Mouse (Mus musculus) intestine, postnatal 0 days (tissue): ENCODE measurements around the gene Gm49321. TPM values are rescaled to one million over a fixed set of nuclear protein-coding genes. Genes with fewer than 3 reads are reported as not detected.

Source experiments
- ATAC-seq: fragments of 200-750 bp; cut with Nextera tagmentation; 2 replicates; pipeline ENCODE4 v1.8.0; 2017; ENCODE audit warnings: mild to moderate bottlenecking, moderate TSS enrichment, moderate library complexity
- H3K27ac ChIP-seq: fragments of 300-500 bp; sonication (generic); 2 replicates; pipeline ENCODE4 v1.5.1; 2014; ENCODE audit warnings: mild to moderate bottlenecking, low read depth, low read length, moderate library complexity
- H3K27me3 ChIP-seq: fragments of 300-500 bp; sonication (generic); replicated peaks from 2 replicates; pipeline ENCODE4 v1.6.1; 2014; ENCODE audit warnings: low read length, mixed read lengths; ENCODE audit not compliant: control insufficient read depth, insufficient read depth
- H3K36me3 ChIP-seq: fragments of 300-500 bp; sonication (generic); 2 replicates; pipeline ENCODE4 v1.6.1; 2014; ENCODE audit warnings: mild to moderate bottlenecking, moderate library complexity; ENCODE audit not compliant: control insufficient read depth, insufficient read depth
- H3K4me1 ChIP-seq: fragments of 300-500 bp; sonication (generic); replicated peaks from 2 replicates; pipeline ENCODE4 v1.6.1; 2014; ENCODE audit warnings: antibody characterized with exemption, low read length, mixed read lengths; ENCODE audit not compliant: control insufficient read depth, insufficient read depth
- H3K4me2 ChIP-seq: fragments of 300-500 bp; sonication (generic); replicated peaks from 2 replicates; pipeline ENCODE4 v1.6.1; 2014; ENCODE audit warnings: low read depth, mild to moderate bottlenecking, moderate library complexity
- H3K4me3 ChIP-seq: fragments of 300-500 bp; sonication (generic); 2 replicates; pipeline ENCODE4 v1.5.1; 2014; ENCODE audit warnings: low read depth, low read length
- H3K9ac ChIP-seq: fragments of 300-500 bp; sonication (generic); 2 replicates; pipeline ENCODE4 v1.6.1; 2014; ENCODE audit warnings: mild to moderate bottlenecking, low read depth, low read length
- H3K9me3 ChIP-seq: fragments of 300-500 bp; sonication (generic); 2 replicates; pipeline ENCODE4 v1.6.1; 2016; ENCODE audit warnings: mixed run types; ENCODE audit not compliant: control insufficient read depth
- CTCF ChIP-seq: sonication (generic); IDR thresholded peaks from 2 replicates; pipeline ENCODE4 v1.5.1; 2016; ENCODE audit warnings: low read depth, mild to moderate bottlenecking, control low read depth, antibody characterized with exemption, moderate library complexity
- WGBS: fragments of 180-500 bp; shearing (Covaris S2); extraction: QIAGEN DNeasy Blood & Tissue Kit; methylation state at CpG from one replicate; pipeline ENCODE4 v1.1.7; 2014; 5-methylcytosine and 5-hydroxymethylcytosine counted together
- polyA plus RNA-seq: library from polyadenylated mRNA; unstranded; fragments of >200 nt; fragmentation: Nextera tagmentation; extraction: Ambion mirVana; gene quantifications from 2 replicates; pipeline ENCODE4 v1.2.1, GENCODE M21; 2015

Gm49321 gene
- 4.1 and 4.7 TPM in 2 replicates for polyA plus RNA-seq

DNA sequence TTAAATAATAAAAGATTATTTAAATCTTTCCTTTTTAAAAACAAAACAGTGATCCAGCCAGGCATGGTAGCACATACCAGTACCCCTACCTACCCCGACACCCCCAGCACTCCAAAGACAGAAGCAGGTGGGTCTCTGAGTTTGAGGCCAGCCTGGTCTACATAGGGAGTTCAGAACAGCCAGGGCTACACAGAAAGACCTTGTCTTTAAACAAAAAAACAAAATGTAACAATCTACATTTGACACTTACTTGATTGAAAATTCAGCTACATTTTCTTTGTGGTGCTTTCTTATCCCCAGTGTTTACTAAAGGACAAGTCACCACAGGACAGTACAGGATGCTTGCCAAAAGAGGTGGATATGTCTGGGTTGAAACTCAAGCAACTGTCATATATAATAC is at the start of gene Gm49321:
Gene Gm49321, plus strand, starts transcription at position 301 of the 400 bp plus-strand sequence.
- no peak for ATAC-seq
- Histone ChIP-seq H3K9ac (no peak within 1 kb of the TSS), H3K4me1 (no peaks in the 10 kb centered on the region), H3K4me2 (no peak within 1 kb of the TSS), H3K36me3 (peaks cover 52% of the 10 kb centered on the region), H3K27ac (no peak within 1 kb of the TSS), H3K27me3 (no peaks in the 10 kb centered on the region), H3K9me3 (no peaks in the 10 kb centered on the region), H3K4me3 (no peak within 1 kb of the TSS)
- 95% methylated on average over 1 of the region's 1 CpGs for WGBS
- no peak for TF ChIP-seq CTCF

DNA sequence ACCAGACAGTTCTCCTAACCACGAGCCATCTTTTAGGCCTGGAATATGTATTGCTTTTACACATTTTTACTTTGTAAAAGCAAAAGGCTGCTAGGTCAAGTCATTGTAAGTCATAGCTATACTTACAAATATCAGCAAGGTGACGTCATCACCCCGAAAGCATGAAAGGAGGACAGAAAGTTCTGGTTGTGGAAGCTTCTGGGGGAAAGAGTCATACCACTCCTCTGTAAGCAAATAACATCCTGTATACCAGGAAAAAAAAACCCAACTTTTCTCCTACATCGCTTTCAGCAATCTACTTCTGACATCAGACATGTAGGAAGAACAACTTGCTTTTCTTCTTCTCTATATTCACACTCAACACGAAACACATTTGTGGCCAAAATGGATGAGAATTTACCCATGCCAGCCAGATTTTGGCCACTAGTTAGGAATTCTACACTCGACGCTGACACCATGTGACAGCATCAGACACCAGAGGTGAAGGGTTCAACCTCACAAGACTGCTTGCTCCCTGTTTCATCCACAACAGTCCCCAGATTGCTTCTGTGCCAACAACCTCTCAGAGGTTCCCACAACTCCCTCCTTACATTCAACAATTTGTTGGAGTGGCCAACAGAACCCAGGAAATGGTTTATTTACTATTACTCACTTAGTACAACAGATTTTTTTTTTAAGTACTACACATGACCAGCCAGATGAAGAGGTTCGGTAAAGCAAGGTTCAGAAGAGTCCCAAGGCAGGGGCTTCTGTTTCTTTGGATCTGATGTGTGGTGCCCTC is 49.3 kb upstream of the Gm49321 start:
- Histone ChIP-seq H3K4me2 (no peak overlapping the region), H3K4me1 (no peaks in the 10 kb centered on the region), H3K36me3 (no peaks in the 10 kb centered on the region), H3K4me3 (no peak overlapping the region), H3K9ac (no peak overlapping the region), H3K27me3 (no peaks in the 10 kb centered on the region), H3K27ac (no peak overlapping the region), H3K9me3 (no peaks in the 10 kb centered on the region)
- ATAC-seq: no peak
- TF ChIP-seq CTCF: no peak
- 90% methylated on average over 8 of the region's 8 CpGs for WGBS

DNA sequence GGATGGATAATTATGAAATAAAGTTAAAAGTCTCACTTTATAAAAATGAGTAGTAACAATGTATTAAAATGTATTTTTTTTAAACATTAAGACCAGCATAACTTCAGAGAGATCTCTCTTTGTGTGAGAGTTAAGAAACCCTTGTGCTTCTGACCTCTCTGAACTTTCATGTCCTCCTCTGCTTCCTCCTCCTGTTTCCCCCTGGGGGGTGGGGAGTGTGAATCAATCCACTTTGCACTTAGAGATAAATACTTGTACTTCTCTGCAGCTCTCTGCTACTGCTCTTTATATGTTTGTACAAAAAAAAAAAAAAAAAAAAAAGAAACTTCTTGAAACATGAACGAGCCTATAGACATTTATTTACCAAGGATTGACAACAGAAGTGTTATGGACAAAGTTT is 47.9 kb upstream of the Gm49321 start:
- Histone ChIP-seq H3K27me3 (no peaks in the 10 kb centered on the region), H3K9ac (no peak overlapping the region), H3K4me1 (no peaks in the 10 kb centered on the region), H3K4me3 (no peak overlapping the region), H3K4me2 (no peak overlapping the region), H3K9me3 (no peaks in the 10 kb centered on the region), H3K27ac (no peak overlapping the region), H3K36me3 (no peaks in the 10 kb centered on the region)
- TF ChIP-seq CTCF: no peak
- WGBS: 25% methylated on average over 1 of the region's 1 CpGs
- no peak for ATAC-seq

DNA sequence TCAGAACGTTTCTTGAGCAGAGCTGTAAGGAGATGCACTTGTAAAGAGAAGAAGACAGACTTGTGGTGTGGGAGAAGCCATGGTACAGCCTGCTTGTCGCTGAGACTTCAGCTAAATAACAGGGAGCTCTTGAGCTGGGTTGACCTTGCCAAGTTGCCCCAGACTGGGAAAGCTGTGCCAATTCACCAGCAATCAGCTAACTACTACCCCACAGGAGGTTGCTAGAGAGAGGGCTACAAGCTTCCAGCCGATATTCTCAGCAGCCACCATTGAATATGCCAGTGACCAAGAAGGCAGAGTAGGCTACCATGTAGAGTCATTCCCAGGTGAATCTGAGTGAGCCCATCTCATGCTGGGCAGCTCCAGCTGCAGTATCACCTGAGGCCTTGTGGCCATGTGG is 47.4 kb upstream of the Gm49321 start:
- Histone ChIP-seq H3K9ac (no peak overlapping the region), H3K27ac (no peak overlapping the region), H3K4me3 (no peak overlapping the region), H3K9me3 (no peaks in the 10 kb centered on the region), H3K4me1 (no peaks in the 10 kb centered on the region), H3K36me3 (no peaks in the 10 kb centered on the region), H3K4me2 (no peak overlapping the region), H3K27me3 (no peaks in the 10 kb centered on the region)
- WGBS: 64% methylated on average over 3 of the region's 3 CpGs
- no peak for ATAC-seq
- TF ChIP-seq CTCF: no peak

DNA sequence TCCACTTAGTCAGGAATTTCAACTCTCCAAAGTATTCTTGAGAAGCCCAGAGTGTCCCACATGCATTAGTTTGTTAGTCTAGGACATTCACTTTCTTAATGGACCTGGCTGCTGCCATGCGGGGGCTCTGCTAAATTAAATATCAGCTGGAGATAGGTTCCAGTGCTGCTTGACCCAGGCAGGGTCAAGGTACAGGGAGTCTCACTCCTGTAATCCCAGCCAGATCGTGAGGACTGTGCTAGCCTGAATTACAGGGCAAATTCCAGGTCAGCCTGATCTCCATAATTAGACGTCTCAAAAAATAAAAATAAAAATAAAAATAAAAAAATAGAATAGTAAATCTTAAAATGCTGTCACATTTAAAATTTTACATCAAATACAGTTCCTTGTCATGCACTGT is 44.8 kb upstream of the Gm49321 start:
- Histone ChIP-seq H3K9me3 (no peaks in the 10 kb centered on the region), H3K4me1 (no peaks in the 10 kb centered on the region), H3K27ac (no peak overlapping the region), H3K4me3 (no peak overlapping the region), H3K36me3 (no peaks in the 10 kb centered on the region), H3K27me3 (no peaks in the 10 kb centered on the region), H3K4me2 (no peak overlapping the region), H3K9ac (no peak overlapping the region)
- TF ChIP-seq CTCF: no peak
- WGBS: 41% methylated on average over 3 of the region's 3 CpGs
- no peak for ATAC-seq

DNA sequence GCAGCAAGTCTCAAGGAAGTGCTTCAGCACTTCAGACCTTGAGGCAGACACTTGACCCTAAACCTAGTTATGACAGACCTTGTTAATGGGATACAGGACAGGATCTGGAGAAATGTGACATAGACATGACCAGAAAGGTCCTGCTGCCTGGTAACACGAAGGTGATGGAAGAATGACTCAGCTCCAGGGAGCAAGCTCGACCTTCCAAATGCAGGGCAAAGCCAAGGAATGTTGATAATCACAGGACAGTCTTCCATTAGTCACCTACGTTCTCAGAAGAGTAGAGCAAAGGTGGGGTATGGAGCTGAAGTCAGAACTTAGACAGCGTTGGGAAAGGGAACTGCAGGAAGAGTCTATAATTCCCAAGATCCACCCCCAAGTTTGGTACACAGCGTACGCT is 42.6 kb upstream of the Gm49321 start:
- 70% methylated on average over 6 of the region's 6 CpGs for WGBS
- H3K27ac ChIP-seq: no peak overlapping the region
- no peaks in the 10 kb centered on the region for H3K27me3 ChIP-seq
- no peaks in the 10 kb centered on the region for H3K36me3 ChIP-seq
- ATAC-seq: no peak
- no peaks in the 10 kb centered on the region for H3K9me3 ChIP-seq
- no peak for TF ChIP-seq CTCF
- no peak overlapping the region for H3K4me2 ChIP-seq
- no peak overlapping the region for H3K9ac ChIP-seq
- 0 out of 2 replicates have a peak, but pooled peaks cover 3% of the 10 kb centered on the region for H3K4me1 ChIP-seq
- H3K4me3 ChIP-seq: no peak overlapping the region
